Mouse (Mus musculus) layer of hippocampus, postnatal 36 days (tissue): Measurements from ENCODE around the gene Pnpla2. TPM values are rescaled to one million over a fixed set of nuclear protein-coding genes. Genes with fewer than 3 reads are reported as not detected.
A peak's percentile ranks its signal among the peaks of the same experiment; 100 is the strongest.
"Not testable (repeated sequence)": the region's sequence is repeated elsewhere in the genome, so short reads cannot be mapped to it uniquely, and the experiment has no call there.

Source experiments
- DNase-seq, 2 experiments: peaks; one replicate each; pipeline ENCODE4 v3.0.0; 2022
- total RNA-seq, 2 experiments: library from RNA; stranded (reverse); gene quantifications; 2 replicates each; pipeline ENCODE4 v1.2.3; 2021

The Pnpla2 gene
- 10 to 100 TPM; 17.7 to 27.0 TPM for total RNA-seq

- DNase-seq, result peak; percentile 86 to 89
These were observed at the start of gene Pnpla2 for GRCm38 (mm10) chr7:141454967-141455551. Gene Pnpla2 (plus strand): TSS chr7:141455198.

- DNase-seq, result no peak
These were observed 49.5 kb upstream of the Pnpla2 start for GRCm38 (mm10) chr7:141405466-141405865.

- DNase-seq, result not testable (repeated sequence)
These were observed 47.3 kb upstream of the Pnpla2 start for GRCm38 (mm10) chr7:141407670-141408069.

- peak; percentile 83 to 85 for DNase-seq
These were observed 46.2 kb upstream of the Pnpla2 start for GRCm38 (mm10) chr7:141408833-141409232.

GRCm38 (mm10) chr7:141410631-141411030 lies 44.4 kb upstream of the Pnpla2 start:
- no peak for DNase-seq

- no peak for DNase-seq
These were observed 43.3 kb upstream of the Pnpla2 start for GRCm38 (mm10) chr7:141411667-141412066.

- DNase-seq, result no peak
These were observed 41.7 kb upstream of the Pnpla2 start for GRCm38 (mm10) chr7:141413331-141413730.

- DNase-seq, result peak; percentile 98
These were observed 41.0 kb upstream of the Pnpla2 start, which contains the start of gene Gatd1 for GRCm38 (mm10) chr7:141413809-141414584. Gene Gatd1 (minus strand): TSS chr7:141414136.

GRCm38 (mm10) chr7:141416144-141416841 lies 38.7 kb upstream of the Pnpla2 start:
- DNase-seq, result no peak

- DNase-seq, result no peak
These were observed 37.0 kb upstream of the Pnpla2 start for GRCm38 (mm10) chr7:141417731-141418681.

- DNase-seq, result peak; percentile 45 to 58
These were observed 36.0 kb upstream of the Pnpla2 start for GRCm38 (mm10) chr7:141418970-141419369.

- no peak for DNase-seq
These were observed 34.8 kb upstream of the Pnpla2 start for GRCm38 (mm10) chr7:141420030-141420702.

- no peak for DNase-seq
These were observed 31.2 kb upstream of the Pnpla2 start for GRCm38 (mm10) chr7:141423811-141424210.

GRCm38 (mm10) chr7:141426948-141427730 lies 27.9 kb upstream of the Pnpla2 start:
- no peak for DNase-seq

- no peak for DNase-seq
These were observed 26.3 kb upstream of the Pnpla2 start for GRCm38 (mm10) chr7:141428701-141429100.

- DNase-seq, result peak; percentile 87 to 90
These were observed 25.7 kb upstream of the Pnpla2 start, which contains the start of gene Cend1 for GRCm38 (mm10) chr7:141429310-141429709. Gene Cend1 (minus strand): TSS chr7:141429491.

- DNase-seq, result no peak
These were observed 25.0 kb upstream of the Pnpla2 start for GRCm38 (mm10) chr7:141429840-141430584.

- no peak for DNase-seq
These were observed 24.3 kb upstream of the Pnpla2 start for GRCm38 (mm10) chr7:141430585-141431240.
